Mouse (Mus musculus) stomach, embryonic 16.5 days (tissue): Measurements from ENCODE around the gene Smarcad1. TPM values are rescaled to one million over a fixed set of nuclear protein-coding genes. Genes with fewer than 3 reads are reported as not detected.
"Not testable (repeated sequence)": the region's sequence is repeated elsewhere in the genome, so short reads cannot be mapped to it uniquely, and the experiment has no call there.

ENCODE experiments used
- ATAC-seq: fragments of 200-750 bp; cut with Nextera tagmentation; 2 replicates; pipeline ENCODE4 v1.8.0; 2017; ENCODE audit warnings: moderate number of reproducible peaks, moderate TSS enrichment; ENCODE audit not compliant: insufficient read depth, low FRiP score
- H3K27ac ChIP-seq: fragments of 300-500 bp; sonication (generic); 2 replicates; pipeline ENCODE4 v1.5.1; 2014; ENCODE audit warnings: low read length
- H3K27me3 ChIP-seq: fragments of 300-500 bp; sonication (generic); 2 replicates; pipeline ENCODE4 v1.6.1; 2014; ENCODE audit warnings: low read length, control low read depth, mixed read lengths; ENCODE audit not compliant: control insufficient read depth, insufficient read depth
- H3K36me3 ChIP-seq: fragments of 300-500 bp; sonication (generic); 2 replicates; pipeline ENCODE4 v1.6.1; 2014; ENCODE audit warnings: low read length; ENCODE audit not compliant: control insufficient read depth, insufficient read depth
- H3K4me1 ChIP-seq: fragments of 300-500 bp; sonication (generic); 2 replicates; pipeline ENCODE4 v1.6.1; 2014; ENCODE audit warnings: low read length, control low read depth, mixed read lengths; ENCODE audit not compliant: control insufficient read depth, insufficient read depth
- H3K4me2 ChIP-seq: fragments of 300-500 bp; sonication (generic); 2 replicates; pipeline ENCODE4 v1.6.1; 2014; ENCODE audit warnings: low read depth, low read length, mixed read lengths
- H3K4me3 ChIP-seq: fragments of 300-500 bp; sonication (generic); replicated peaks from 2 replicates; pipeline ENCODE4 v1.5.1; 2014; ENCODE audit warnings: mild to moderate bottlenecking, low read length
- H3K9ac ChIP-seq: fragments of 300-500 bp; sonication (generic); 2 replicates; pipeline ENCODE4 v1.6.1; 2014; ENCODE audit warnings: low read length
- H3K9me3 ChIP-seq: fragments of 300-500 bp; sonication (generic); replicated peaks from 2 replicates; pipeline ENCODE4 v1.6.1; 2016; ENCODE audit warnings: low read length, control low read depth; ENCODE audit not compliant: control insufficient read depth
- WGBS: fragments of 180-500 bp; shearing (Covaris S2); extraction: QIAGEN DNeasy Blood & Tissue Kit; methylation state at CpG from one replicate; pipeline ENCODE4 v1.1.7; 2014; 5-methylcytosine and 5-hydroxymethylcytosine counted together
- polyA plus RNA-seq: library from polyadenylated mRNA; unstranded; fragments of >200 nt; fragmentation: Nextera tagmentation; extraction: Ambion mirVana; gene quantifications from 2 replicates; pipeline ENCODE4 v1.2.1, GENCODE M21; 2015

Smarcad1 gene
- polyA plus RNA-seq, 1 experiment from 2014 or later: 44.6 TPM

DNA sequence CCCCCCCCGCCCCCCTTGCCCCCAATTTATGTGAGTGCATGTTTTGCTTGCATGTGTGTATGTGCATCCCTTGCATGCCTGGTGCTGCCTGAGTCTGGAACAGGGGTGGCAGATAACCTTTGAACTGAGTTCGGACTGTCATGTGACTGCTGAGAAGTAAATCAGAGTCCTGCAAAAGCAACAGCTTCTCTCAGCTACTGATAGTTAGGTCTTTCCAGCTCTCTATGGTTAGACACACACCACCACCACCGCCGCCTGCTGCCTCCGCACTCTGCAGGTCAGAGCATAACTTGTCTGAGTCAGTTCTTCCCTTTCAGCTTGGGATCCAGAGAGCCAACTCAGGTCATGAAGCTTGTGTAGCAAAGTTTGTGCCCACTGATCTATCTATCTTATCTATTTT is 14.2 kb downstream of the Smarcad1 start:
- ATAC-seq: no peak
- peaks cover 27% of the 10 kb centered on the region; the same call in 1 of the 2 replicates for H3K36me3 ChIP-seq

DNA sequence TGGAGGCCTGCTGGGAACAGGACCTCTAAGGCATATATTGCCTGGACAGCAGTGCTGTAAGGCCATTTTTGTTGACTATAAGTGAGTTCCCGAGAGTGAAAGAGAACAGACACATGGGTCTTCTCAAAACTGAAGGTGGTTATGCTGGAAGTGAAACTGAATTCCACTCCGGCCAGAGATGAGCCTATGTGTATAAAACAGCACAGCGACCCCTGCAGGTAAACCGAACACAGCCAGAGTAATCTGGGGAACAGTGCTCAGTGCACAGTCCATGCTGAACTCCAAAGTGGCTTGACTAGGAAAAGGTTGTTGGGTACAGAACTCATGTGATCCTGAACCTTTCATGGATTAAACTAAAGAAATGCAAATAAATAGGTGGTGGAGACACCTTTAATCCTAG is 14.8 kb downstream of the Smarcad1 start:
- not testable (repeated sequence) for H3K27ac ChIP-seq, H3K4me2 ChIP-seq, H3K4me1 ChIP-seq, ATAC-seq, H3K9ac ChIP-seq, H3K27me3 ChIP-seq, H3K9me3 ChIP-seq, H3K4me3 ChIP-seq
- WGBS: 77% methylated on average over 4 of the region's 4 CpGs
- peaks cover 27% of the 10 kb centered on the region; the same call in 1 of the 2 replicates for H3K36me3 ChIP-seq

More for the DNA sequence above, 14.2 kb downstream of the Smarcad1 start:
- no peak overlapping the region for H3K4me3 ChIP-seq
- 83% methylated on average over 5 of the region's 5 CpGs for WGBS
- no peak overlapping the region for H3K4me2 ChIP-seq
- no peaks in the 10 kb centered on the region for H3K4me1 ChIP-seq
- H3K9ac ChIP-seq: no peak overlapping the region
- H3K9me3 ChIP-seq: no peaks in the 10 kb centered on the region
- H3K27me3 ChIP-seq: no peaks in the 10 kb centered on the region
- H3K27ac ChIP-seq: no peak overlapping the region

DNA sequence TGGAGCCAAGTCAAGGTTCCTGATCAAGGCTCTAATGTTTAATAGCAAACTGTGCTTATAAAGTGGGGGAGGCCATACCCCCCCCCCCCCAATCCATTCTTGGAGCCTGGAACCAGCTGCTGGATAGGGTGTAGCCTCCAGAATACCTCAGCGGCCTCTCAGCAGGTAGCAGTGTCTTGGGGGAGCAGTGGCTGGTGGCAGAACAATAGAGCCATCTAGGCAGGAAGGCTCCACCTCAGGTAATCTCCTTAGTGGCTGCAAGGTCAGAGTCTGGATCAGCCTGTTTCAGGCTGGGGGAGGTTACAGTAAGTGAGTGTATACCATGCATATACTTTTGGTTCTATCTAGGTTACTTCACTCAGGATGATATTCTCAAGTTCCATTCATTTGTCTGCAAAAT is 18.7 kb downstream of the Smarcad1 start:
- Histone ChIP-seq H3K4me2 (no peak overlapping the region), H3K9me3 (no peaks in the 10 kb centered on the region), H3K4me1 (no peaks in the 10 kb centered on the region), H3K4me3 (no peak overlapping the region), H3K9ac (no peak overlapping the region), H3K36me3 (peaks cover 28% of the 10 kb centered on the region; the same call in 1 of the 2 replicates), H3K27ac (no peak overlapping the region), H3K27me3 (no peaks in the 10 kb centered on the region)
- 59% methylated on average over 1 of the region's 1 CpGs for WGBS
- no peak for ATAC-seq

DNA sequence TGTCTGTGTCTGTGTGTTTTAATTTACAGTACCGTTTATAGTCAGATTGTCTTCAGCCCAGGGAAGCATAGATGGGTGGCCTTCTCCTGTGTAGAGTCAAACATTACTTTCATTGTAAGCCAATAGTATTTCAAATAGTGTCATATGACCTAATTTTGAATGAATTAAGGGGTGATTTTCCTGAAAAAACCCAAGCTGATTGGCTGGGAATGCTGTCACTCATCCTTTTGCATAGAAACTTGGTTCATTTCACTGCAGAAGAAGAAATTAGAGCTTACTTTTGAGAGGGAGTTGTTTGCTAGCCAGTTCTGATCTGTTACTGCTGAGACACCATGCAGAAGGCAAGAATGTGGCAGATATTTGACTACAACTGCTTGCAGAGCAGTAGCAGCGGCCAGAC is 32.8 kb downstream of the Smarcad1 start:
- Histone ChIP-seq H3K4me2 (no peak overlapping the region), H3K4me1 (no peaks in the 10 kb centered on the region), H3K4me3 (no peak overlapping the region), H3K9ac (no peak overlapping the region), H3K36me3 (peaks cover 20% of the 10 kb centered on the region; the same call in 1 of the 2 replicates), H3K27ac (no peak overlapping the region), H3K27me3 (no peaks in the 10 kb centered on the region), H3K9me3 (no peaks in the 10 kb centered on the region)
- WGBS: 69% methylated on average over 2 of the region's 2 CpGs
- ATAC-seq: no peak

DNA sequence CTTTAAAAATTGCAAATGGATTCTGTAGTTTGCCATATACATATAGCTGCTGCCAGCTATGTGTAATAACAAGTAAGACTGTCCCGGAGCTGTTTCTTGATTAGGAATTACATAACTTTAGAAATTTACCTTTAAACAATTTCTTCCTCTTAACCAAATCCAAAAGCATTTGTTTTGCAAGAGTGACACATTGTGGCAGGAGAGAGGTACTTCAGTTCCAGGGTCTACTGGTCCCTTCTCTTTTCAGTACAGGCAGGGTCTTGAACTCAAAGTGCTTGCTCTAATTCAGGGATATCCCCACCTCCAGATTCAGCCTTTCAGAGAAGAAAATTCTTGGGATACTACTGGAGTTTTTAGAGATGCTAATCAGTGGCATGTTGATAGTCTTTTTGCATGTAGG is 36.8 kb downstream of the Smarcad1 start:
- no peaks in the 10 kb centered on the region for H3K9me3 ChIP-seq
- H3K27ac ChIP-seq: no peak overlapping the region
- H3K27me3 ChIP-seq: no peaks in the 10 kb centered on the region
- no peaks in the 10 kb centered on the region for H3K4me1 ChIP-seq
- 91% methylated on average over 1 of the region's 1 CpGs for WGBS
- no peak for ATAC-seq
- peaks cover 4% of the 10 kb centered on the region; the same call in 1 of the 2 replicates for H3K36me3 ChIP-seq
- H3K4me2 ChIP-seq: no peak overlapping the region
- no peak overlapping the region for H3K4me3 ChIP-seq
- no peak overlapping the region for H3K9ac ChIP-seq

DNA sequence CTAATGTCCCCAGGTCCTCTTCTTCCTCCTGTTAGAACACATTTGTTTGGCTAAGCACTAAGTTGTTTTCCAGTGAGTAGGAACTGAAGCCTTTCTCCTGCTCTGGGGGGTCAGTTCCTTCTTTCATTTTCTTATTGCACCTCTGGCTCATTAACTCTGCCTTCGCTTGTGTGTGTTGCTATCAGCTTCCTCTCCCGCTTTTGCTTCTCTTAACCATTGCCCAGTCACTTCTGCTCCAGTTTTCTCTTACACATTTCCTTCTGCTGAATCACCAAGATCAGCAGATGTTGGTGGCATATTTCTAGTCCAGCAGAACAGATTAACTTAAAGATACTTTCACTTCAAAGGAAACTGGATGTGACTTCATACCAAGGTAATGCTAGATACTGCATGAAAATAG is 72.5 kb downstream of the Smarcad1 start:
- no peak for ATAC-seq
- no peaks in the 10 kb centered on the region for H3K9me3 ChIP-seq
- H3K36me3 ChIP-seq: peaks cover 9% of the 10 kb centered on the region; the same call in 1 of the 2 replicates
- no peaks in the 10 kb centered on the region for H3K4me1 ChIP-seq
- no peak overlapping the region for H3K4me2 ChIP-seq
- no peak overlapping the region for H3K4me3 ChIP-seq
- 73% methylated on average over 2 of the region's 2 CpGs for WGBS
- H3K27ac ChIP-seq: no peak overlapping the region
- no peaks in the 10 kb centered on the region for H3K27me3 ChIP-seq
- H3K9ac ChIP-seq: no peak overlapping the region

DNA sequence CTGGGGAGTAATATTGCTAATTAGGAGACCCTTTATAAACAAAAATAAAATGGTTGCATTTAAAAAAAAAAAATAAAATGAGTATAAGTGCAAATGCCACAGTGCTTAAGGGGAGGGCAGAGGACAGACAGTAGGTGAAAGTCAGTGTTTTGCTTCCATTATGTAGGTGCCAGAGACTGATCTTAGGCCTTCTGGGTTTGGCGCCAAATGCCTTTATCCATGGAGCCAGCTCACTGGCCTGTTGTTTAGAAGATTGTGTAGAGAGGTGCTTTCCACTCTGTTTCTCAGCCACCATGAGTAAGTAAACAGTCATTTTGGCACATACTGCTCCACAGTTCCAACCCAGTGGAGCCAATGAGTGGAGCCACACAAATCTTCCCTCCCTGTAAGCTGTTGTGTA is 75.2 kb downstream of the Smarcad1 start:
- H3K4me1 ChIP-seq: no peaks in the 10 kb centered on the region
- no peak overlapping the region for H3K9ac ChIP-seq
- no peak for ATAC-seq
- H3K9me3 ChIP-seq: no peaks in the 10 kb centered on the region
- H3K36me3 ChIP-seq: peaks cover 5% of the 10 kb centered on the region; the same call in 1 of the 2 replicates
- no peaks in the 10 kb centered on the region for H3K27me3 ChIP-seq
- no peak overlapping the region for H3K27ac ChIP-seq
- no peak overlapping the region for H3K4me2 ChIP-seq
- 70% methylated on average over 1 of the region's 1 CpGs for WGBS
- H3K4me3 ChIP-seq: no peak overlapping the region

DNA sequence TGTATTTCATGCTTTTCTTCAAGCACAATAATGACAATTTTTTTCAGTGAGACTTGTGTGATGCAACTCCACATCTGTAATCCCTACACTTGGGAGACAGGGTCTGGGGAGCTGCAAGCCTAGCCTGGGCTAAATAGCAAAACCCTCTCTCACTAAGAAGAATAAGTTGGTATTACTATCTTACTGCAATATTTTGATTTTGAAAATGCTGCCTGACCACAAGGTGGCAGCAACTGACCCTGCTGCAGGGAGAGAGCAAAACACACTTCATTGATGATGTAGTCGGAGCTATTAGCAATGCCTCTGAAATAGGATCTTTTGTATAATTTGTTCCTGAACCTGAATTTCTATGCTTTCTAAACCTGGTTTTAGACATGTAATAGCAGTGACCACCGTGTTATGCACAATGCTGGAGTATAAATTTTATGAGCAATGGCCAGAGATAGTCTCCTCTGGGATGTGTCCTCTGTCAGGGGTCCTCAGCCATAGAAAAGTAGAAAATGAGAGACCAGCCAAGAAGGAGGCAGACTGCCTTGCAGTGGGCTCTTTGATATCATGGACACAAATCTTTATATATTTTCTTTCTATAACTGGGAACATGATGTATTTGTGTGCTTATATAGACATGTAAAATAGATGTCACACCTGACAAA is 83.8 kb downstream of the Smarcad1 start:
- no peak for ATAC-seq
- 22% methylated on average over 2 of the region's 2 CpGs for whole genome bisulfite sequencing

DNA sequence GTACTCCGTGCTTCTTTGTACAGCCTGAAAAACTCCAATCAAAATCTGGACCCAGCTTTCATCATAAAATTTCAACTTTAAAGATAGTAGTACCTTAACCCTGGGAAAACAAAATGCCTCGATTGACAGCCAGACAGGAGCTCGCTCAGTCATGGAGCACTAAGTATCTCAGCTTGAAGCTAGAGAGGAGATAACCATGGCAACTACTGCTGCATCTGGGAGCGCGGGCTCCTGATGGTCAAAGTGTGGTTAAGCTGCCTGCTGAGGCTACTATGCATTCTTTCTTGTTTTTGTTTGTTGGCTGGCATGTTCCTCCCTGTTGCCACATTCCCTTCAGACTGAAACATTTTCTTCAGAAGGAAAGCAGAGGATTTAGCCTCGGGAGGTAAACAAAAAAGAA is 90.0 kb downstream of the Smarcad1 start:
- no peak for ATAC-seq

More for the DNA sequence above, 83.8 kb downstream of the Smarcad1 start:
- no peak overlapping the region for H3K4me2 ChIP-seq
- no peak overlapping the region for H3K4me3 ChIP-seq
- H3K9ac ChIP-seq: no peak overlapping the region
- no peaks in the 10 kb centered on the region for H3K27me3 ChIP-seq
- no peaks in the 10 kb centered on the region for H3K36me3 ChIP-seq
- H3K27ac ChIP-seq: no peak overlapping the region
- no peaks in the 10 kb centered on the region for H3K9me3 ChIP-seq
- no peaks in the 10 kb centered on the region for H3K4me1 ChIP-seq

More for the DNA sequence above, 90.0 kb downstream of the Smarcad1 start:
- 0 out of 2 replicates have a peak, but pooled peaks cover 1% of the 10 kb centered on the region for H3K4me1 ChIP-seq
- no peaks in the 10 kb centered on the region for H3K36me3 ChIP-seq
- H3K4me3 ChIP-seq: no peak overlapping the region
- 71% methylated on average over 6 of the region's 6 CpGs for WGBS
- no peaks in the 10 kb centered on the region for H3K9me3 ChIP-seq
- H3K4me2 ChIP-seq: no peak overlapping the region
- H3K27me3 ChIP-seq: no peaks in the 10 kb centered on the region
- H3K27ac ChIP-seq: no peak overlapping the region
- H3K9ac ChIP-seq: no peak overlapping the region
